Mouse (Mus musculus): ENCODE measurements around the gene Blvra. TPM values are rescaled to one million over a fixed set of nuclear protein-coding genes. Genes with fewer than 3 reads are reported as not detected.
"Not testable (repeated sequence)": the region's sequence is repeated elsewhere in the genome, so short reads cannot be mapped to it uniquely, and the experiment has no call there.

Blvra gene
- polyA plus RNA-seq, 1 experiment = 17.3 TPM

- no peaks in the 10 kb centered on the region for H3K79me2 ChIP-seq (ENCODE audit: control insufficient read depth, insufficient read depth)
- TF ChIP-seq MAX (IDR thresholded peaks at IDR 0.05; ENCODE audit: low read depth) = no peak
- no peak for TF ChIP-seq MYOG (IDR thresholded peaks at IDR 0.05; ENCODE audit: control insufficient read depth in 1 of 3, insufficient read depth in 1 of 3, insufficient read length in 2 of 3, low read depth in 2 of 3)
- TF ChIP-seq USF1 (IDR thresholded peaks at IDR 0.05; ENCODE audit: low read depth) = no peak
- no peak for TF ChIP-seq MYOD1 (IDR thresholded peaks at IDR 0.05; ENCODE audit: control insufficient read depth in 1 of 3, insufficient read length in 2 of 3, low read depth in 2 of 3)
- no peak for TF ChIP-seq SRF (IDR thresholded peaks at IDR 0.05; ENCODE audit: control insufficient read depth, insufficient read length, low read depth)
- TF ChIP-seq TCF12 (IDR thresholded peaks at IDR 0.05; ENCODE audit: insufficient read depth, poor library complexity, severe bottlenecking) = no peak
- TF ChIP-seq CEBPB (IDR thresholded peaks at IDR 0.05; ENCODE audit: insufficient read depth, poor library complexity, severe bottlenecking) = no peak
- no peak for TF ChIP-seq POLR2AphosphoS2 (IDR thresholded peaks at IDR 0.05; ENCODE audit: insufficient read length, low read depth)
- TF ChIP-seq POLR2A (IDR thresholded peaks at IDR 0.05; ENCODE audit: insufficient read length, low read depth) = no peak
- TF ChIP-seq TCF3 (IDR thresholded peaks at IDR 0.05; ENCODE audit: insufficient read length, low read depth) = no peak
- TF ChIP-seq E2F4 (IDR thresholded peaks at IDR 0.05; ENCODE audit: insufficient read depth) = no peak
- TF ChIP-seq REST (IDR thresholded peaks at IDR 0.05; ENCODE audit: insufficient read depth, insufficient read length) = no peak
- H3K27me3 ChIP-seq (ENCODE audit: control insufficient read depth, insufficient read depth, insufficient read length) = no peaks in the 10 kb centered on the region
- H3K36me3 ChIP-seq (ENCODE audit: control insufficient read depth, insufficient read depth) = no peaks in the 10 kb centered on the region
- peak overlapping the region; percentile 99 for H3K4me2 ChIP-seq (ENCODE audit: low read depth)
- peak overlapping the region; percentile 29 for H3K4me3 ChIP-seq
- H3ac ChIP-seq (ENCODE audit: control insufficient read depth, insufficient read length) = peak overlapping the region; percentile 33
Measured at GRCm38 (mm10) chr2:127069781-127070434, 557 bp upstream of the Blvra start.

- H3K4me3 ChIP-seq = peak overlapping the region; percentile 29
- H3K4me2 ChIP-seq (ENCODE audit: low read depth) = peak overlapping the region; percentile 52
- no peak for TF ChIP-seq MYOD1 (IDR thresholded peaks at IDR 0.05; ENCODE audit: control insufficient read depth in 1 of 3, insufficient read length in 2 of 3, low read depth in 2 of 3)
- TF ChIP-seq E2F4 (IDR thresholded peaks at IDR 0.05; ENCODE audit: insufficient read depth) = no peak
- TF ChIP-seq TCF3 (IDR thresholded peaks at IDR 0.05; ENCODE audit: insufficient read length, low read depth) = no peak
- no peak for TF ChIP-seq SRF (IDR thresholded peaks at IDR 0.05; ENCODE audit: control insufficient read depth, insufficient read length, low read depth)
- TF ChIP-seq MYOG (IDR thresholded peaks at IDR 0.05; ENCODE audit: control insufficient read depth in 1 of 3, insufficient read depth in 1 of 3, insufficient read length in 2 of 3, low read depth in 2 of 3) = no peak
- TF ChIP-seq POLR2A (IDR thresholded peaks at IDR 0.05; ENCODE audit: insufficient read length, low read depth) = no peak
- TF ChIP-seq REST (IDR thresholded peaks at IDR 0.05; ENCODE audit: insufficient read depth, insufficient read length) = no peak
- no peak for TF ChIP-seq CEBPB (IDR thresholded peaks at IDR 0.05; ENCODE audit: insufficient read depth, poor library complexity, severe bottlenecking)
- no peak for TF ChIP-seq POLR2AphosphoS2 (IDR thresholded peaks at IDR 0.05; ENCODE audit: insufficient read length, low read depth)
- no peak for TF ChIP-seq TCF12 (IDR thresholded peaks at IDR 0.05; ENCODE audit: insufficient read depth, poor library complexity, severe bottlenecking)
- no peak for TF ChIP-seq MAX (IDR thresholded peaks at IDR 0.05; ENCODE audit: low read depth)
- no peak for TF ChIP-seq USF1 (IDR thresholded peaks at IDR 0.05; ENCODE audit: low read depth)
- H3K79me2 ChIP-seq (ENCODE audit: control insufficient read depth, insufficient read depth) = no peaks in the 10 kb centered on the region
- no peaks in the 10 kb centered on the region for H3K27me3 ChIP-seq (ENCODE audit: control insufficient read depth, insufficient read depth, insufficient read length)
- no peaks in the 10 kb centered on the region for H3K36me3 ChIP-seq (ENCODE audit: control insufficient read depth, insufficient read depth)
- peak overlapping the region; percentile 33 for H3ac ChIP-seq (ENCODE audit: control insufficient read depth, insufficient read length)
Measured at GRCm38 (mm10) chr2:127070879-127071278, 414 bp downstream of the Blvra start.

GRCm38 (mm10) chr2:127074116-127074515 is 3.7 kb downstream of the Blvra start:
- Histone ChIP-seq H3K79me2 (ENCODE audit: control insufficient read depth, insufficient read depth) (no peaks in the 10 kb centered on the region), H3ac (ENCODE audit: control insufficient read depth, insufficient read length) (no peak overlapping the region), H3K27me3 (ENCODE audit: control insufficient read depth, insufficient read depth, insufficient read length) (no peaks in the 10 kb centered on the region), H3K4me3 (no peak overlapping the region), H3K36me3 (ENCODE audit: control insufficient read depth, insufficient read depth) (no peaks in the 10 kb centered on the region), H3K4me2 (ENCODE audit: low read depth) (no peak overlapping the region)
- TF ChIP-seq MYOD1 (IDR thresholded peaks at IDR 0.05; ENCODE audit: control insufficient read depth in 1 of 3, insufficient read length in 2 of 3, low read depth in 2 of 3) (no peak), POLR2A (IDR thresholded peaks at IDR 0.05; ENCODE audit: insufficient read length, low read depth) (no peak), SRF (IDR thresholded peaks at IDR 0.05; ENCODE audit: control insufficient read depth, insufficient read length, low read depth) (no peak), USF1 (IDR thresholded peaks at IDR 0.05; ENCODE audit: low read depth) (no peak), TCF12 (IDR thresholded peaks at IDR 0.05; ENCODE audit: insufficient read depth, poor library complexity, severe bottlenecking) (no peak)

- TF ChIP-seq SRF (IDR thresholded peaks at IDR 0.05; ENCODE audit: control insufficient read depth, insufficient read length, low read depth) (no peak), E2F4 (IDR thresholded peaks at IDR 0.05; ENCODE audit: insufficient read depth) (no peak), POLR2A (IDR thresholded peaks at IDR 0.05; ENCODE audit: insufficient read length, low read depth) (no peak), USF1 (IDR thresholded peaks at IDR 0.05; ENCODE audit: low read depth) (no peak), POLR2AphosphoS2 (IDR thresholded peaks at IDR 0.05; ENCODE audit: insufficient read length, low read depth) (no peak), MAX (IDR thresholded peaks at IDR 0.05; ENCODE audit: low read depth) (no peak), CEBPB (IDR thresholded peaks at IDR 0.05; ENCODE audit: insufficient read depth, poor library complexity, severe bottlenecking) (no peak), TCF3 (IDR thresholded peaks at IDR 0.05; ENCODE audit: insufficient read length, low read depth) (no peak), MYOG (IDR thresholded peaks at IDR 0.05; ENCODE audit: control insufficient read depth in 1 of 3, insufficient read depth in 1 of 3, insufficient read length in 2 of 3, low read depth in 2 of 3) (no peak), MYOD1 (IDR thresholded peaks at IDR 0.05; ENCODE audit: control insufficient read depth in 1 of 3, insufficient read length in 2 of 3, low read depth in 2 of 3) (no peak), REST (IDR thresholded peaks at IDR 0.05; ENCODE audit: insufficient read depth, insufficient read length) (no peak), TCF12 (IDR thresholded peaks at IDR 0.05; ENCODE audit: insufficient read depth, poor library complexity, severe bottlenecking) (no peak)
- H3K4me2 ChIP-seq (ENCODE audit: low read depth) = no peak overlapping the region
- no peak overlapping the region for H3ac ChIP-seq (ENCODE audit: control insufficient read depth, insufficient read length)
- H3K36me3 ChIP-seq (ENCODE audit: control insufficient read depth, insufficient read depth) = no peaks in the 10 kb centered on the region
- H3K79me2 ChIP-seq (ENCODE audit: control insufficient read depth, insufficient read depth) = no peaks in the 10 kb centered on the region
- no peak overlapping the region for H3K4me3 ChIP-seq
- no peaks in the 10 kb centered on the region for H3K27me3 ChIP-seq (ENCODE audit: control insufficient read depth, insufficient read depth, insufficient read length)
Measured at GRCm38 (mm10) chr2:127077611-127078010, 7.1 kb downstream of the Blvra start.

- not testable (repeated sequence) for H3K4me2 ChIP-seq (ENCODE audit: low read depth); H3K36me3 ChIP-seq (ENCODE audit: control insufficient read depth, insufficient read depth); H3K4me3 ChIP-seq; H3K79me2 ChIP-seq (ENCODE audit: control insufficient read depth, insufficient read depth); H3K27me3 ChIP-seq (ENCODE audit: control insufficient read depth, insufficient read depth, insufficient read length); H3ac ChIP-seq (ENCODE audit: control insufficient read depth, insufficient read length)
Measured at GRCm38 (mm10) chr2:127079066-127079465, 8.6 kb downstream of the Blvra start.

Data from myocyte (in vitro differentiated cells).